Mouse (Mus musculus): ENCODE data around the gene Banp. TPM values are rescaled to one million over a fixed set of nuclear protein-coding genes. Genes with fewer than 3 reads are reported as not detected.

Banp gene
- total and polyA plus RNA-seq, 3 experiments = 14.9 to 34.2 (median 25.7) TPM

DNA sequence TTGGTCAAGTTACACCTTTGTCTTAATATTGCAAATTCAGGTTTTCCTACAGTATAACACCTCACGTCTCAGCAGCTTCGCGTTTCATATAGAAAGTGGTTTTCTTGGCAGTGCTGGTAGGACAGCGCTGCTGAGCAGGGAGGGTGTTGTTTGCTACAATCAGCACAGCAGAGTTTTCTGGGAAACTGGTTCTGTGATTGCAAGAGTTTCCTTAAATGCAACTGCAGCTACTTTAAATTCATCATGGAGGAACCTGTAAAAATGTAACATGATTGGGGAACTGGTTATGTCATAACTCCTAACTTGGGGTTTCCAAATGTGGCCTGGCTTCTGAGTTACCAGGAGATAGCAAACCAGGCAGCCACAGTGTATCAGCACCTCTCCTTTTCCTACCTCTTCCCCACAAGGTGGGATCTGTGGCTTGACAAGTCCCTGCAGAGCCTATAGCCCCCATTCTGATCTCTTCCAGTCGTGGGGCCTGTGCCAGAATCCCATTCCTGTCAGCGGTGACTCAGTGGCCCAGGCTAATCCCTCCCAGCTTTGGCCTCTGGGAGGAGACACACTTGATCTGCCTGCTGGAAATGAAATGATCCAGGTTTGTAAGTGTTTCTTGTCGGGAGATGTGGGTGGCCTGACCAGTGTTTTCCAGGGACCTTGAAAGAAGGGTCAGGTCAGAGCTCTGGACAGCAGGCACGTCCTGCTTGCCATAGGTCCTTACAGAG, 70.7 kb downstream of the Banp start:
- DNase-seq (ENCODE audit: extremely low read depth) = no peak
- Histone ChIP-seq H3K36me3 (replicated peaks in 1 of 2; ENCODE audit: control insufficient read depth in 1 of 2, insufficient read depth in 1 of 2, low read length in 1 of 2) (peaks cover 60 to 99% of the 10 kb centered on the region in 2 experiments), H3K4me3 (replicated peaks in 1 of 3; ENCODE audit: low read depth in 2 of 3, low read length in 2 of 3, poor library complexity in 1 of 3) (no peak overlapping the region), H3K9ac (ENCODE audit: insufficient read depth, low read depth) (no peak overlapping the region), H3K79me2 (replicated peaks; ENCODE audit: control insufficient read depth, extremely low read depth, insufficient read depth, poor library complexity, severe bottlenecking) (no peaks in the 10 kb centered on the region), H3K4me2 (ENCODE audit: insufficient read depth, low read depth, poor library complexity, severe bottlenecking) (no peak overlapping the region), H3K27me3 (replicated peaks) (no peaks in the 10 kb centered on the region), H3K9me3 (replicated peaks; ENCODE audit: low read length) (no peaks in the 10 kb centered on the region), H3K27ac (ENCODE audit: insufficient read depth, low read depth) (no peak overlapping the region), H3K4me1 (ENCODE audit: control insufficient read depth in 1 of 2, insufficient read depth in 2 of 2) (no peaks in the 10 kb centered on the region)
- TF ChIP-seq IRF4 (IDR thresholded peaks at IDR 0.05; ENCODE audit: low read depth, low read length) (no peak), MXI1 (IDR thresholded peaks at IDR 0.05; ENCODE audit: low read depth, low read length) (no peak), PAX5 (IDR thresholded peaks at IDR 0.05; ENCODE audit: low read length) (no peak), E2F4 (IDR thresholded peaks at IDR 0.05; ENCODE audit: insufficient replicate concordance, low read depth, low read length) (no peak), UBTF (IDR thresholded peaks at IDR 0.05; ENCODE audit: low read depth, low read length) (no peak), USF2 (conservative IDR thresholded peaks at IDR 0.05; ENCODE audit: low read depth, low read length) (no peak), ZKSCAN1 (IDR thresholded peaks at IDR 0.05; ENCODE audit: borderline replicate concordance, low read depth, low read length) (no peak), RAD21 (IDR thresholded peaks at IDR 0.05; ENCODE audit: low read depth, low read length) (no peak), ZMIZ1 (IDR thresholded peaks at IDR 0.05; ENCODE audit: low read depth, low read length) (no peak), JUN (IDR thresholded peaks at IDR 0.05; ENCODE audit: insufficient read depth, low read depth, low read length) (no peak), GABPA (IDR thresholded peaks at IDR 0.05; ENCODE audit: insufficient replicate concordance, low read depth, low read length) (no peak), MYC (IDR thresholded peaks at IDR 0.05; ENCODE audit: low read depth, low read length) (no peak), ZC3H11A (IDR thresholded peaks at IDR 0.05; ENCODE audit: low read depth, low read length) (no peak), MAX (IDR thresholded peaks at IDR 0.05; ENCODE audit: low read length) (no peak), KAT2A (IDR thresholded peaks at IDR 0.05; ENCODE audit: insufficient replicate concordance, low read length) (no peak), RCOR1 (conservative IDR thresholded peaks at IDR 0.05; ENCODE audit: low read depth, low read length) (no peak), CHD1 (IDR thresholded peaks at IDR 0.05; ENCODE audit: low read depth, low read length) (no peak)
- dilution Hi-C loops (cut with MboI; ENCODE audit: extremely low pct_ligation_motif_present, extremely low pct_unique_long_range_greater_than_20kb, low sequenced_read_pairs) = no loop called here
- in situ Hi-C loops (cut with MboI; ENCODE audit: low pct_ligation_motif_present, low pct_unique_long_range_greater_than_20kb, low sequenced_read_pairs) = no loop called here

DNA sequence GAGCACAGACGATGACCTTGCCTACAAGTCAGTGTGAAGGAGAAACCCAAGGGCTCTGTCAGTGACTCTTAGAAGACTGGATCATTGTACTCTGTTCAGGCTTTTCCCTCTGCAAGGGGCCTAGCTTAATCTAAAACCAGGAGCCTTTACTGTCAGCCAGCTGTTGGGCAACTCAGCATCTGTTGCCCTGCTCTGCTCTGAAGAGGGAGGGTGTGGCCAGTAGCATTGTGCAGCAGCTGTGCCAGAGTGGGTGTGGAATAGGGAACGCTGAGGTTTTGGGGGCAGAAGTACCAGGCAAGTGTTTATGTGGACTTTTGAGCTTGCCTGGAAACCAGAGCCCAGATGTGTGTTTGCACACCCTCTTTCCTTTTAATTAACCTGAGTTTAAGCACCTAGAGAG, 72.2 kb downstream of the Banp start:
- in situ Hi-C loops (cut with MboI; ENCODE audit: low pct_ligation_motif_present, low pct_unique_long_range_greater_than_20kb, low sequenced_read_pairs) (no loop called here), dilution Hi-C loops (cut with MboI; ENCODE audit: extremely low pct_ligation_motif_present, extremely low pct_unique_long_range_greater_than_20kb, low sequenced_read_pairs) (no loop called here)
- Histone ChIP-seq H3K4me2 (ENCODE audit: insufficient read depth, low read depth, poor library complexity, severe bottlenecking) (no peak overlapping the region), H3K9me3 (replicated peaks; ENCODE audit: low read length) (no peaks in the 10 kb centered on the region), H3K4me1 (ENCODE audit: control insufficient read depth in 1 of 2, insufficient read depth in 2 of 2) (no peaks in the 10 kb centered on the region), H3K9ac (ENCODE audit: insufficient read depth, low read depth) (no peak overlapping the region), H3K27me3 (replicated peaks) (no peaks in the 10 kb centered on the region), H3K36me3 (replicated peaks in 1 of 2; ENCODE audit: control insufficient read depth in 1 of 2, insufficient read depth in 1 of 2, low read length in 1 of 2) (peaks cover 66 to 99% of the 10 kb centered on the region in 2 experiments), H3K79me2 (replicated peaks; ENCODE audit: control insufficient read depth, extremely low read depth, insufficient read depth, poor library complexity, severe bottlenecking) (no peaks in the 10 kb centered on the region), H3K4me3 (replicated peaks in 1 of 3; ENCODE audit: low read depth in 2 of 3, low read length in 2 of 3, poor library complexity in 1 of 3) (no peak overlapping the region), H3K27ac (ENCODE audit: insufficient read depth, low read depth) (no peak overlapping the region)
- DNase-seq (ENCODE audit: extremely low read depth) = no peak
- no peak for TF ChIP-seq ZC3H11A (IDR thresholded peaks at IDR 0.05; ENCODE audit: low read depth, low read length)
- no peak for TF ChIP-seq E2F4 (IDR thresholded peaks at IDR 0.05; ENCODE audit: insufficient replicate concordance, low read depth, low read length)
- TF ChIP-seq SIN3A (IDR thresholded peaks at IDR 0.05; ENCODE audit: low read length) = no peak
- no peak for TF ChIP-seq MAX (IDR thresholded peaks at IDR 0.05; ENCODE audit: low read length)
- TF ChIP-seq IRF4 (IDR thresholded peaks at IDR 0.05; ENCODE audit: low read depth, low read length) = no peak
- no peak for TF ChIP-seq JUN (IDR thresholded peaks at IDR 0.05; ENCODE audit: insufficient read depth, low read depth, low read length)
- no peak for TF ChIP-seq MAFK (IDR thresholded peaks at IDR 0.05; ENCODE audit: insufficient replicate concordance, low read length)
- TF ChIP-seq MYC (IDR thresholded peaks at IDR 0.05; ENCODE audit: low read depth, low read length) = no peak
- TF ChIP-seq HCFC1 (IDR thresholded peaks at IDR 0.05; ENCODE audit: low read depth, low read length) = no peak
- no peak for TF ChIP-seq TBP (conservative IDR thresholded peaks at IDR 0.05; ENCODE audit: low read depth, low read length)
- TF ChIP-seq ZMIZ1 (IDR thresholded peaks at IDR 0.05; ENCODE audit: low read depth, low read length) = no peak
- no peak for TF ChIP-seq NELFE (IDR thresholded peaks at IDR 0.05; ENCODE audit: low read depth, low read length)
- TF ChIP-seq PAX5 (IDR thresholded peaks at IDR 0.05; ENCODE audit: low read length) = no peak
- TF ChIP-seq GABPA (IDR thresholded peaks at IDR 0.05; ENCODE audit: insufficient replicate concordance, low read depth, low read length) = no peak
- TF ChIP-seq CHD1 (IDR thresholded peaks at IDR 0.05; ENCODE audit: low read depth, low read length) = no peak
- TF ChIP-seq MEF2A (IDR thresholded peaks at IDR 0.05; ENCODE audit: borderline replicate concordance, low read depth, low read length) = no peak
